Mouse (Mus musculus) cerebellum, postnatal 10 days (tissue): ENCODE results near the gene Dchs2.

ENCODE experiments used
- DNase-seq, 2 experiments: peaks; one replicate each; pipeline ENCODE4 v3.0.0; 2021; ENCODE audit warnings: mixed read lengths in 2 of 2

Dchs2 gene

GRCm38 (mm10) chr3:83259421-83259820 is 131.7 kb downstream of the Dchs2 start:
- no peak for DNase-seq

DNA sequence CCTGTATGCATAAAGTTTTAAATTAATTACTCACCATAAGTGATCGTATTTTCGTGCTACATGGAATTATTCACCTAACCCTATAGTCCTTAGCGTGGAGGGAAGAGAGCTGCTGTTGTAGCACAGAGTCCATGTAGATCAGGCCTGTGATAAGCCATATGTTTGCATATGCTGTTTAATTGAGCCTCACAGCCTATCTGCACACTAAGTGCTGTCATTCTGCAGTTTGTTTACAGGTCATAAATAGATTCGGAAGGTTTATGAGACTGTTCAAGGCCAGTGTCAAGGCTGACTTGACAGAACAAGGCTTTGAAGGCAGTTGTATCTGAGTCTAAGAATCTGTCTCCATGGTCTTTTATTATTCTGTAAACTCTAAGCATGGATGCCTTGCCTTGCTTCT is 138.3 kb downstream of the Dchs2 start:
- no peak for DNase-seq

DNA sequence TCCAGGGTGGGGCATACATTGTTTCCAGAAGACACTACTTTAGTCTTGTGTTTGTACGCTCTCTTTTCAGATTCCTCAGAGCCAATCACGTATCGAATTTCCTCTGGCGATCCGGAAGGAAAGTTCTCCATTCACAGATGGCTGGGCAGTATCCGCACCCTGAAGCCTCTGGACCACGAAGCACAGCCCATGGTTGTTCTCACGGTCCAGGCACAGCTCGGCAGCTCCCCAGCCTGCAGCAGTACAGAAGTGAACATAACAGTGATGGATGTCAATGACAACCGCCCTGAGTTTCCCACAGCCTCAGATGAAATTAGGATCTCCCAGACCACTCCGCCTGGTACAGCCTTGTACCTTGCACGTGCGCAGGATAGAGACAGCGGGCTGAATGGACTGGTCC is 142.5 kb downstream of the Dchs2 start:
- no peak for DNase-seq

GRCm38 (mm10) chr3:83270982-83271381 is 143.2 kb downstream of the Dchs2 start:
- DNase-seq, result peak in 1 of 2 experiments; percentile 18

- peak; percentile 84 to 91 for DNase-seq
These were observed 146.0 kb downstream of the Dchs2 start for GRCm38 (mm10) chr3:83273555-83274244.

GRCm38 (mm10) chr3:83275703-83276102 is 148.0 kb downstream of the Dchs2 start:
- no peak for DNase-seq

GRCm38 (mm10) chr3:83283882-83284281 is 156.1 kb downstream of the Dchs2 start:
- DNase-seq, result no peak

DNA sequence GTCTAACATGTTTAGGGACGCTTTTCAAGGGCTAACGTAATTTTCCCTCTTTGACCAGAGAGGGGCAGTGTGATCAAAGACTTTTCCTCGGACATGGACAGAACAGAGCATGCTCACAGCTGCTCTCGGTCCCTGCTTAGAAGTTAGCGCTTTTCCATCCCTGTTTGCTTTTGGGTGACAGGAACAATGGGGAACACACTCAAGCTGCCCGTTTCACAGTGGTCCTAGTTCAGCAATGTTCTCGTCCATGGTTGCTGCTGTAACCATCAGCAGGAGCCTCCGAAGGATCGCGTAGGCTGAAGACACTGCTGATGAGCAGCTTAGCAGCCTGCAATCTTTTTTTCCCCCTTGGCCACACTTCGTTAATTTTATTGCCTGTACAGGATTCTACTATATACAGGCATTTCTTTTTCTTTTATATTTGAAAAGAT is 159.2 kb downstream of the Dchs2 start:
- peak; percentile 72 to 80 for DNase-seq

DNA sequence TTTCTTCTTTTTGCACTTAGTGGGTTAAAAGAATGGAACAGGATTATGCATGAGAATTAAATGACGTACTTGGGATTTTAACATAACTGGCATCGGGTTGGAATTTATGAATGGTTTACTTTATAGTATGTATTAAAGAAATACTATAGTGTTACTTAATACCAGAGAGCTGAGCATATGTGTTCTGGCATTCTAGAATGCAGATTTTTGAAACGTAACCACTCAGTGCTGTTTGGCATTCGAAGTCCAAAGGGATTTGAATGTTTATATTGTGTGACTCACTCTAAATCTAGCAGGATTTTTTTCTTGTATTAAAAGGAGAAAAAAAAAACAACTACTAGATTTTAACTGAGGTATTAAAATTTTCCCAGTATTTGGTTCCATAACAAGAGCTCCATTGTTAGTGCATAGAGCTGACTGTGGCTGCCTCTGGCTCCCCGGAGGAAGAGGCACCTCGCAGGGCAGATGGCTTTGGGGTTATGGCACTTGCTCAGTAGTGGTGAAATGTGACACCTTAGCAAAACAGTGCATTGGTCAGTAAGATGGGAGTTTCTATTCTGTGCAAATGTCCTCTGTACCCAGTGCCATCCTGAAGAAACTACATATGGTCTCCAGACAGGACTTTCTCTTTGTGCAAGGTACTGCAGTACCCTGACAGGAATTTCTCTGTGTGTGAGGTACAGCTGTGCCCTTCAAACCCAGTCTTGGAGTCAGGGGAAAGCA is 160.5 kb downstream of the Dchs2 start:
- no peak for DNase-seq

DNA sequence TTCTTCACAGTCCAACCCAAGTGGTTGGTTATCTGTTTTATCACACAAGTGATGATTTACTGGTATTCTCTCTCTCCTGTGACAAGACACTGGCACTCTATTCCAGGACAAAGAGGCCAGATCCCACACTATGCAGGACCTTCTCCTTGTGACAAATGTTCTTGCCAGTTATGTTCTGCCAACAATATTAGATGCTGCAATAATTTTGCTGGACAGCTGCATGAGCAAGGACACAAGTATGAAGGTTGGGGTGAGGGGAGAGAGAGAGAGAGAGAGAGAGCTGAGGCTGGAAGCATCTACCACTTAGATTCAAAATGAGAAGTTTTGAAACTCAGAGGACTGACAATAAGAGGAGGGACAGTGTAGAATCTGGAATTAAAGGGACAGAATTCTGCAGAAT is 162.7 kb downstream of the Dchs2 start:
- no peak for DNase-seq

- DNase-seq, result no peak
These were observed 163.2 kb downstream of the Dchs2 start for GRCm38 (mm10) chr3:83290953-83291352.

DNA sequence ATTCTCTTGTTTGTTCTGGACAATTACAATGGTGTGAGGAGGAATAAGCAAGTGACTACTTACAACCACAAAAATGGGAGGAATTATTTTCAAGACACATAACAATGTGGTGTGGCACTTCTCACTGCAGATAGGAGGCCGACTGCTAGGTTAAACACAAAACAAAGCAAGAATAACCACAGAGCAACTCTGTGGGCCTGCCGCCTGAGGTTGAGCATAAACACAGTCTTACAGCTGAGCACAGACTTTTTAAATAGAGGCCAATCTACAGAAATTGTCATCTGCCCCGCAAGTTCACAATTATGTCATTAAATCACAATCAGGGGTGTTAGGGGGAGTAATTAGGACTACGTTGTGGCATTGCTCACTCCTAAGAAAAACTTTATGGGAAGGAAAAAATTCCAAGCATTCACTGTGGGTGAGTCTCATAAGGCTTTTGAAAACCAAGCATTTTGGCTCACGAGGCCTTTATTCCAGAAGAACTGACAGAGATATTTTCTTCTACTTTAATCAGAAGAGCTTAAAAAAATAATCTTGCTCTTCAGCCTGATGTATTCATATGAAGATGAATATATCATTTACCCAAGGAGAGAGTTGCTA is 172.1 kb downstream of the Dchs2 start:
- no peak for DNase-seq

DNA sequence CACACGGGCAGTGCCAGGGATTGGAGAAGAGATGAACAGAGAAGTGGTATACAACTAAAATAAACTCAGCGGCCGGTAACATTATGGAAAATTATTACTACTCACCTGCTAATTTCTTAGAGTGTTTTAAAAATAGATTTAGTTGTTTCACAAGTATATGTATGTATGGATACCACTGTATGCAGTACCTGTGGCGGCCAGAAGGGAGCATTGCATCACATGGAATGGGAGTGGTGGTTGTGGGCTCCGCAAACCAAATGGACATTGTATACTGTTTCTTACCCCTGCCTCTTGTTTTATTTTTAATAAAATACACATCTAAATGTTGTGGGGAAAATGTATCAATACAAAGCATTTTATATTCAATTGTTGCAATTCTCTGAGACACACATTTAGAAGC is 176.1 kb downstream of the Dchs2 start:
- peak; percentile 57 for DNase-seq

DNA sequence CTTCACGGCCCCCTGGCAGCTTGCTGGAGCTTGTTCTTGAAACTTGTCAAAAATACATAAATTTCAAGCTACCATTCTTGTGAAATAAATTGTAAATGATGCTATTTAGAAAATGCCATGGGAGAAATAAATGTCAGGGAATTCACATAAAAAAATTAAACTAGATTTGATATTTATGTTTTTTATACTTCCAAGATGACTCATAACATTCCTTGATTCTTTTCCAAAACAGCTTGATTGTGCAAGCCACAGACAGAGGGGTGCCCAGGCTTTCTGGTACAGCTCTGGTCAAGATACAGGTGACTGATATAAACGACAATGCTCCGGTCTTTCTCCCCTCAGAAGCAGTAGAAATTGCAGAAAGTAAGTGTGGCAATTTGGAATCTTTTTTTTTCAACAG is 218.2 kb downstream of the Dchs2 start:
- no peak for DNase-seq

DNA sequence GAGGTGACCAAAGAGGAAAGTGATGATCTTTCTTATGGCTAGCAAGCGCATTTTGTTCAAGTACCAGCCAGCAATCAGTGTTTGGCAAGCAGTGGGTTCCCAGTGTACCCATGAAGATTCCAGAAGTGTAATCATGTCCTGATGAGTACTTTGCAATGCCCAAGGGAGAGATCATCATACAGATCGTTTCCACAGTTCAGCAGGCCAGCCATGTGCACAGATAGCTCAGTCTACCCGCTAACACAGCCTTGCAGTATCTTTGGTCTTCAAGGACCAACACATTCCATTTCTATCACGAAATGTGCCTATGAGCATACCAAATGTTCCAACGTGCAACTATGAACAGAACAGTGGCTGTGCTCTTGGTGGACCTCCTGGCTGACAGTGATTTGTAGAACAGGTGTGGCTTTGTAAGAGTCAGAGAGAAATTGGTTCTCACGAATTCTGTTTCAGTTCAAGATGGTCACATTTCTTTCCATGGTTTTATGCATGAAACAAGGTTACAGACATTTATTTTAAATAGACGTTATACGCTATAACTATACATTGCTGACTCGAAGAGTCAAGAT is 240.8 kb downstream of the Dchs2 start:
- DNase-seq, result no peak

GRCm38 (mm10) chr3:83369871-83370270 is 242.1 kb downstream of the Dchs2 start:
- no peak for DNase-seq

GRCm38 (mm10) chr3:83374333-83374732 is 246.6 kb downstream of the Dchs2 start:
- DNase-seq, result no peak

DNA sequence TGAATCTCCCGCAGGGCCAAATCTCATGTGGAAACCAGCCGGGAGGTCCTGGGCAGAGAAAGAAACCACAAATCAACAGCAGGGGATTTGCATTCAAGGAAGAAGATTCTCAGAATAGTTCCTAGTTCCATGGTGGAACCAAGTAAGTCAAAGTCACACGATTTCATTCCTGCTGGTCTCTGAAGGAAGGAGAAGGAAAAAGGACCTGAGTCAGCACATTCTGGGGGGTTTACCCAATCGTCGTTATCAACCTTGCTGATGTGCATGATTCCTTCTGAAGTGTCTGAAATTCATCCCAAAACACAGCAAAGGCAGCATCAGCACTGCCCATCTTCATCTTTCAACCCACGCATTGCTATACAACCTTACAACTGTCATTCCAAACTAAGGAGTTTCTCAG is 249.1 kb downstream of the Dchs2 start:
- DNase-seq, result no peak
